Mouse (Mus musculus) kidney, postnatal 0 days (tissue): Measurements from ENCODE around the gene Arhgef28. TPM values are rescaled to one million over a fixed set of nuclear protein-coding genes. Genes with fewer than 3 reads are reported as not detected.
A peak's percentile ranks its signal among the peaks of the same experiment; 100 is the strongest.

Experiments used
- ATAC-seq: fragments of 200-750 bp; cut with Nextera tagmentation; replicated peaks from 2 replicates; pipeline ENCODE4 v1.8.0; 2017; ENCODE audit warnings: low read depth, moderate number of reproducible peaks, moderate TSS enrichment, moderate library complexity; ENCODE audit not compliant: low FRiP score
- DNase-seq: peaks from one replicate; pipeline ENCODE4 v3.0.0-alpha.2; 2016; ENCODE audit warnings: low spot score
- H3K27ac ChIP-seq: fragments of 300-500 bp; sonication (generic); 2 replicates; pipeline ENCODE4 v1.5.1; 2014; ENCODE audit warnings: mild to moderate bottlenecking
- H3K27me3 ChIP-seq: fragments of 300-500 bp; sonication (generic); 2 replicates; pipeline ENCODE4 v1.6.1; 2014; ENCODE audit warnings: low read length, mixed read lengths; ENCODE audit not compliant: insufficient read depth
- H3K36me3 ChIP-seq: fragments of 300-500 bp; sonication (generic); 2 replicates; pipeline ENCODE4 v1.6.1; 2014; ENCODE audit warnings: low read length, mixed read lengths; ENCODE audit not compliant: insufficient read depth
- H3K4me1 ChIP-seq: fragments of 300-500 bp; sonication (generic); replicated peaks from 2 replicates; pipeline ENCODE4 v1.6.1; 2014; ENCODE audit warnings: antibody characterized with exemption, low read length, mixed read lengths; ENCODE audit not compliant: insufficient read depth
- H3K4me2 ChIP-seq: fragments of 300-500 bp; sonication (generic); 2 replicates; pipeline ENCODE4 v1.6.1; 2014; ENCODE audit warnings: mild to moderate bottlenecking, low read length, moderate library complexity, mixed read lengths
- H3K4me3 ChIP-seq: fragments of 300-500 bp; sonication (generic); replicated peaks from 2 replicates; pipeline ENCODE4 v1.5.1; 2014; ENCODE audit warnings: low read depth, low read length
- H3K9ac ChIP-seq: fragments of 300-500 bp; sonication (generic); 2 replicates; pipeline ENCODE4 v1.6.1; 2014; ENCODE audit warnings: low read depth, low read length
- H3K9me3 ChIP-seq: fragments of 300-500 bp; sonication (generic); replicated peaks from 2 replicates; pipeline ENCODE4 v1.6.1; 2016; ENCODE audit warnings: low read length, inconsistent platforms, mixed read lengths
- CTCF ChIP-seq: IDR thresholded peaks from 2 replicates; pipeline ENCODE4 v1.5.1; 2016; ENCODE audit warnings: antibody characterized with exemption, low read depth, mild to moderate bottlenecking, moderate library complexity
- WGBS: fragments of 180-500 bp; shearing (Covaris S2); extraction: QIAGEN DNeasy Blood & Tissue Kit; methylation state at CpG from one replicate; pipeline ENCODE4 v1.1.7; 2014; 5-methylcytosine and 5-hydroxymethylcytosine counted together
- polyA plus RNA-seq: library from polyadenylated mRNA; unstranded; fragments of >200 nt; fragmentation: Nextera tagmentation; extraction: Ambion mirVana; gene quantifications from 2 replicates; pipeline ENCODE4 v1.2.1, GENCODE M21; 2015

The Arhgef28 gene
- polyA plus RNA-seq, 1 experiment from 2014 or later = 58.3 TPM

GRCm38 (mm10) chr13:98239978-98240641 lies 33.9 kb upstream of the Arhgef28 start:
- H3K36me3 ChIP-seq = no peaks in the 10 kb centered on the region
- peak; percentile 79 for DNase-seq
- no peak overlapping the region for H3K4me2 ChIP-seq
- H3K4me3 ChIP-seq = no peak overlapping the region
- H3K9ac ChIP-seq = no peak overlapping the region
- no peak for ATAC-seq
- H3K27me3 ChIP-seq = no peaks in the 10 kb centered on the region
- WGBS = 16% methylated on average over 12 of the region's 12 CpGs
- no peaks in the 10 kb centered on the region for H3K9me3 ChIP-seq
- no peaks in the 10 kb centered on the region for H3K4me1 ChIP-seq
- H3K27ac ChIP-seq = no peak overlapping the region
- TF ChIP-seq CTCF = peak; percentile 91

DNA sequence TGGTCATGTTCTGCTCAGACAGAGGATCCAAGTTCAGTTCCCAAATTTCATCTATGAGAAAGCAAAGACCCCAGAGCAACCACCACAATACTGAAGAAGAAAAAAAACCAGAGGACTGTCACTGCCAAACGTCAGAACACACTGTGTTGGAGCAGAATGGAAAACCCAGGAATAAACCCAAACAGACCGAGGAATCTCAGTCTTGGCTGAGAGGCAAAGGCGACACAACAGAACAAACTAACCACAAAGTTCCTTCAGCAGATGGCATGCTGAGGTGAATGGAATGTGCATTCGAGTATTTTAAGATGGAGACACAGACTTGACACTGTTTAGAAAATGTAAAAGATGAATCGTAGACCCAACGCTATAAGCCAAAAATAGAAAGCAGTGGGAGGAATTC lies 29.2 kb upstream of the Arhgef28 start:
- no peaks in the 10 kb centered on the region for H3K36me3 ChIP-seq
- H3K27me3 ChIP-seq = no peaks in the 10 kb centered on the region
- H3K27ac ChIP-seq = no peak overlapping the region
- H3K4me1 ChIP-seq = no peaks in the 10 kb centered on the region
- H3K9me3 ChIP-seq = no peaks in the 10 kb centered on the region
- no peak for ATAC-seq
- no peak for TF ChIP-seq CTCF
- 67% methylated on average over 6 of the region's 6 CpGs for whole genome bisulfite sequencing
- no peak overlapping the region for H3K9ac ChIP-seq
- H3K4me2 ChIP-seq = no peak overlapping the region
- no peak overlapping the region for H3K4me3 ChIP-seq
- no peak for DNase-seq

GRCm38 (mm10) chr13:98230511-98230910 lies 24.3 kb upstream of the Arhgef28 start:
- H3K4me1 ChIP-seq = no peaks in the 10 kb centered on the region
- H3K27ac ChIP-seq = no peak overlapping the region
- no peak overlapping the region for H3K9ac ChIP-seq
- H3K4me3 ChIP-seq = no peak overlapping the region
- DNase-seq (no peak), ATAC-seq (no peak)
- 97% methylated on average over 1 of the region's 1 CpGs for WGBS
- H3K36me3 ChIP-seq = no peaks in the 10 kb centered on the region
- H3K27me3 ChIP-seq = no peaks in the 10 kb centered on the region
- TF ChIP-seq CTCF = no peak
- H3K4me2 ChIP-seq = no peak overlapping the region
- H3K9me3 ChIP-seq = no peaks in the 10 kb centered on the region

DNA sequence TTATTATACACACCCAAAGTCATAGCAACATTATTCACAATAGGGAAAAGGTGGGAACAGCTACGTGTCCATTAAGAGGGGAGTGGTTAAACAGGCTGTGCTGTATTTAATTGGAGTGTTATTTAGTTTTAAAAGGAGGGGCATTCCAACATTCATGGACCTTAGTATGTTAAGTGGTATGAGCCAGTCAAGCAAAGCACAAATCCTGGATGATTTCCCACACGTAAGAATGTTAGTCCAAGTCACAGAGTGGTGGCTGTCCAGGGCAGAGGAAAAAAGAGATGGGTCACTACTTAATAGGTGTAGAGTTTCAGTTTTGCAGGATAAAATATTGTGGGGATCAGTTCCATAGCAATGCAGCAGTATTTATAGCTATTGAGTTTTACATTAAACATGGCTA lies 20.0 kb upstream of the Arhgef28 start:
- H3K9me3 ChIP-seq = no peaks in the 10 kb centered on the region
- DNase-seq (no peak), ATAC-seq (no peak)
- no peaks in the 10 kb centered on the region for H3K4me1 ChIP-seq
- no peak overlapping the region for H3K4me3 ChIP-seq
- no peaks in the 10 kb centered on the region for H3K27me3 ChIP-seq
- H3K36me3 ChIP-seq = no peaks in the 10 kb centered on the region
- no peak overlapping the region for H3K9ac ChIP-seq
- H3K27ac ChIP-seq = no peak overlapping the region
- 50% methylated on average over 2 of the region's 2 CpGs for WGBS
- H3K4me2 ChIP-seq = no peak overlapping the region
- TF ChIP-seq CTCF = no peak

DNA sequence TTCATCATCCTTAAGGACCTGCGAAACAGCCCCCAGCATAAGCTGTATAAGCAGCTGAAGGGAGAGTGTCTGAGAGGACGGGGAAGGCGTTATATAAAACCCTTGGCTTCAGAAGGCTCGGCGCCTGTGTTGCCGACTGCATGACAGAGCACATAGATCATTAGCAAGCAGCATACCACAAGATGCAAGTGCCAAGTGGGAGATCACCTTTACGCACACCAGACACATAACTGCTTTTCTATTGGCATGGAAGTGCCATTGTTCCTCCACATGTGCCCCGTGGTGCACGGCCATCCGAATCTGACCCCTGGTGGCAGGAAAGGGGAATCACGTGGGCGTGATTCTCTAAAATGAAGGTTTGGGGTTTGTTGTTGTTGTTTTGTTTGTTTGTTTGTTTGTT lies 16.6 kb upstream of the Arhgef28 start:
- Histone ChIP-seq H3K36me3 (no peaks in the 10 kb centered on the region), H3K27ac (no peak overlapping the region), H3K4me1 (no peaks in the 10 kb centered on the region), H3K4me3 (no peak overlapping the region), H3K27me3 (no peaks in the 10 kb centered on the region), H3K4me2 (peak overlapping the region; percentile 25; the same call in 1 of the 2 replicates), H3K9ac (no peak overlapping the region), H3K9me3 (no peaks in the 10 kb centered on the region)
- ATAC-seq (no peak), DNase-seq (peak; percentile 66)
- peak; percentile 91 for TF ChIP-seq CTCF
- 25% methylated on average over 12 of the region's 12 CpGs for WGBS

GRCm38 (mm10) chr13:98210137-98210536 lies 3.9 kb upstream of the Arhgef28 start:
- no peaks in the 10 kb centered on the region for H3K27me3 ChIP-seq
- no peak for DNase-seq
- H3K36me3 ChIP-seq = no peaks in the 10 kb centered on the region
- H3K9me3 ChIP-seq = no peaks in the 10 kb centered on the region
- no peak for TF ChIP-seq CTCF
- H3K9ac ChIP-seq = no peak overlapping the region
- no peak overlapping the region for H3K27ac ChIP-seq
- 89% methylated on average over 7 of the region's 7 CpGs for WGBS
- H3K4me2 ChIP-seq = no peak overlapping the region
- no peak for ATAC-seq
- H3K4me3 ChIP-seq = no peak overlapping the region
- H3K4me1 ChIP-seq = no peaks in the 10 kb centered on the region

GRCm38 (mm10) chr13:98208842-98209241 lies 2.6 kb upstream of the Arhgef28 start:
- H3K9ac ChIP-seq = no peak overlapping the region
- DNase-seq (peak; percentile 58), ATAC-seq (no peak)
- H3K4me2 ChIP-seq = no peak overlapping the region
- peak; percentile 63 for TF ChIP-seq CTCF
- no peak overlapping the region for H3K27ac ChIP-seq
- H3K9me3 ChIP-seq = no peaks in the 10 kb centered on the region
- H3K36me3 ChIP-seq = no peaks in the 10 kb centered on the region
- H3K4me1 ChIP-seq = no peaks in the 10 kb centered on the region
- 37% methylated on average over 9 of the region's 9 CpGs for WGBS
- no peak overlapping the region for H3K4me3 ChIP-seq
- H3K27me3 ChIP-seq = no peaks in the 10 kb centered on the region
